Mouse (Mus musculus): ENCODE data around the gene Mvk. TPM values are rescaled to one million over a fixed set of nuclear protein-coding genes. Genes with fewer than 3 reads are reported as not detected.

Mvk gene
- polyA plus RNA-seq, 1 experiment, result 10.2 TPM

DNA sequence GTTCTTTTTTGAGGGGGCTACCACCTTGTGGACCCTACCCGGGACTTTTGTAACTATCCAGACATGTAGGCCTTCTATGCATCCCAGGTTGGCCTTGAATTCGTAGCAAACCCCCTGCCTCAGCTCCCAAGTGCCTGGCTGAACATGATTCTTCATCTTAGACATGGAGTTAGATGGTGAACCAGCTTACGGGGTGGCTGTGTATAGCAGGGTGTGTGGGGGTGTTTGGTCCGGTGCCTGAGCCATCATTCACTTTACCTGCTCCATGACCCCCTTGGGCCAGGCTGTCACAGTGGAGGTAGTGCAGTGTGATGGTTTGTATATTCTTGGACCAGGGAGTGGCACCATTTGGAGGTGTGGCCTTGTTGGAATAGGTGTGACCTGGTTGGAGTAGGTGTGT is 23.9 kb downstream of the Mvk start:
- Histone ChIP-seq H3K4me1 (ENCODE audit: control insufficient read depth, insufficient read depth, low read length) (peaks cover 13% of the 10 kb centered on the region), H3K36me3 (ENCODE audit: control insufficient read depth, insufficient read depth, low read length) (no peaks in the 10 kb centered on the region)
- TF ChIP-seq POLR2A (IDR thresholded peaks at IDR 0.05; ENCODE audit: control insufficient read depth, low read depth, low read length) (no peak), CTCF (IDR thresholded peaks at IDR 0.05; ENCODE audit: control insufficient read depth, insufficient read depth, insufficient replicate concordance, low read depth, low read length) (no peak)

DNA sequence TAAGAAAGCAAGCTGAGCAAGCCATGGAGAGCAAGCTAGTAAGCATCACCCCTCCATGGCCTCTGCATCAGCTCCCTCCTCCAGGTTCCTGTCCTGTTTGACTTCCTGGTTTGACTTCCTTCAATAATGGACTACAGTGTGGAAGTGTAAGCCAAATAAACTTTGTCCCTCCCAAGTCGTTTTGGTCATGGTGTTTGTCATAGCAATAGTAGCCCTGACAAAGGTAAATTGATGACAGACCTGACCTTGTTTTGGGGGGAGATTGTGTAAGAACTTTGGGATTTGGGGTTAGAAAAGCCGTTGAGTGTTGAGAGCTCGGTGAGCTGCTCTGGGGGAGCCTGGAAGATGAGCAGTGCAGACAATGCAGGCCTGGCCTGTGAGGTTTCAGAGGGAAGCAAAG is 26.3 kb downstream of the Mvk start:
- Histone ChIP-seq H3K36me3 (ENCODE audit: control insufficient read depth, insufficient read depth, low read length) (no peaks in the 10 kb centered on the region), H3K4me3 (ENCODE audit: control insufficient read depth, low read depth, low read length) (no peak overlapping the region), H3K4me1 (ENCODE audit: control insufficient read depth, insufficient read depth, low read length) (peaks cover 19% of the 10 kb centered on the region), H3K27ac (ENCODE audit: control insufficient read depth, insufficient read depth, low read depth, low read length) (no peak overlapping the region), H3K27me3 (ENCODE audit: control insufficient read depth, insufficient read depth, low read length) (no peaks in the 10 kb centered on the region)
- TF ChIP-seq CTCF (IDR thresholded peaks at IDR 0.05; ENCODE audit: control insufficient read depth, insufficient read depth, insufficient replicate concordance, low read depth, low read length), result no peak
- TF ChIP-seq POLR2A (IDR thresholded peaks at IDR 0.05; ENCODE audit: control insufficient read depth, low read depth, low read length), result no peak

More for the DNA sequence above, 23.9 kb downstream of the Mvk start:
- Histone ChIP-seq H3K27ac (ENCODE audit: control insufficient read depth, insufficient read depth, low read depth, low read length) (no peak overlapping the region), H3K4me3 (ENCODE audit: control insufficient read depth, low read depth, low read length) (no peak overlapping the region), H3K27me3 (ENCODE audit: control insufficient read depth, insufficient read depth, low read length) (no peaks in the 10 kb centered on the region)

GRCm38 (mm10) chr5:114474741-114475491 is 30.8 kb downstream of the Mvk start:
- Histone ChIP-seq H3K4me1 (ENCODE audit: control insufficient read depth, insufficient read depth, low read length) (peaks cover 5% of the 10 kb centered on the region), H3K36me3 (ENCODE audit: control insufficient read depth, insufficient read depth, low read length) (no peaks in the 10 kb centered on the region), H3K27me3 (ENCODE audit: control insufficient read depth, insufficient read depth, low read length) (no peaks in the 10 kb centered on the region), H3K4me3 (ENCODE audit: control insufficient read depth, low read depth, low read length) (peak overlapping the region; percentile 48; the same call in 1 of the 2 replicates), H3K27ac (ENCODE audit: control insufficient read depth, insufficient read depth, low read depth, low read length) (no peak overlapping the region)
- TF ChIP-seq POLR2A (IDR thresholded peaks at IDR 0.05; ENCODE audit: control insufficient read depth, low read depth, low read length) (no peak), CTCF (IDR thresholded peaks at IDR 0.05; ENCODE audit: control insufficient read depth, insufficient read depth, insufficient replicate concordance, low read depth, low read length) (no peak)

DNA sequence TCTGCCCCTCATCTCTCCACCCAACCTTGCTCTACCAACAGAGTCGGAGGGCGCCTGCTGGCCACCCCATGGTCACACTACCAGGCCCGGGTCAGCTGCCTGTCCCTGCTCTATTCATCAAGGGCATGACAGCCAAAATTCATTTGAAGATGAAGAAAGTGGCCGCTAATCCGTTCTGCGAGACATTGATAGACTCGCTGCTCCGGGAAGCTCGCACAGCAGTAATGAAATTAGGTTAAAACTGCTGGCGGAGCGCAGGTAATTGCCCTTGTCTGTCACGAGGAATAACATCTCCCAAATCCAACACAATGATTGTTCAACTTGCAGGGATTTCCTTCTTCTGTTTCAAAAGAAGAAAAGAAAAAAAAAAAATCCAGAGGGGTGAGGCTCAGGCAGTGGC is 34.2 kb downstream of the Mvk start:
- TF ChIP-seq POLR2A (IDR thresholded peaks at IDR 0.05; ENCODE audit: control insufficient read depth, low read depth, low read length) (no peak), CTCF (IDR thresholded peaks at IDR 0.05; ENCODE audit: control insufficient read depth, insufficient read depth, insufficient replicate concordance, low read depth, low read length) (no peak)
- no peak overlapping the region for H3K4me3 ChIP-seq (ENCODE audit: control insufficient read depth, low read depth, low read length)
- H3K36me3 ChIP-seq (ENCODE audit: control insufficient read depth, insufficient read depth, low read length), result no peaks in the 10 kb centered on the region
- no peak overlapping the region for H3K27ac ChIP-seq (ENCODE audit: control insufficient read depth, insufficient read depth, low read depth, low read length)
- H3K27me3 ChIP-seq (ENCODE audit: control insufficient read depth, insufficient read depth, low read length), result no peaks in the 10 kb centered on the region
- H3K4me1 ChIP-seq (ENCODE audit: control insufficient read depth, insufficient read depth, low read length), result peaks cover 5% of the 10 kb centered on the region

- no peak overlapping the region for H3K27ac ChIP-seq (ENCODE audit: control insufficient read depth, insufficient read depth, low read depth, low read length)
- no peaks in the 10 kb centered on the region for H3K36me3 ChIP-seq (ENCODE audit: control insufficient read depth, insufficient read depth, low read length)
- TF ChIP-seq POLR2A (IDR thresholded peaks at IDR 0.05; ENCODE audit: control insufficient read depth, low read depth, low read length), result no peak
- TF ChIP-seq CTCF (IDR thresholded peaks at IDR 0.05; ENCODE audit: control insufficient read depth, insufficient read depth, insufficient replicate concordance, low read depth, low read length), result no peak
- no peak overlapping the region for H3K4me3 ChIP-seq (ENCODE audit: control insufficient read depth, low read depth, low read length)
- H3K4me1 ChIP-seq (ENCODE audit: control insufficient read depth, insufficient read depth, low read length), result peaks cover 6% of the 10 kb centered on the region
- no peaks in the 10 kb centered on the region for H3K27me3 ChIP-seq (ENCODE audit: control insufficient read depth, insufficient read depth, low read length)
Observed at GRCm38 (mm10) chr5:114482587-114483011, 38.5 kb downstream of the Mvk start.

GRCm38 (mm10) chr5:114485685-114486084 is 41.6 kb downstream of the Mvk start:
- peak; percentile 48; the same call in 1 of the 2 replicates for TF ChIP-seq POLR2A (IDR thresholded peaks at IDR 0.05; ENCODE audit: control insufficient read depth, low read depth, low read length)
- no peak for TF ChIP-seq CTCF (IDR thresholded peaks at IDR 0.05; ENCODE audit: control insufficient read depth, insufficient read depth, insufficient replicate concordance, low read depth, low read length)
- no peaks in the 10 kb centered on the region for H3K36me3 ChIP-seq (ENCODE audit: control insufficient read depth, insufficient read depth, low read length)
- H3K4me1 ChIP-seq (ENCODE audit: control insufficient read depth, insufficient read depth, low read length), result peaks cover 9% of the 10 kb centered on the region
- H3K27ac ChIP-seq (ENCODE audit: control insufficient read depth, insufficient read depth, low read depth, low read length), result peak overlapping the region; percentile 7
- H3K27me3 ChIP-seq (ENCODE audit: control insufficient read depth, insufficient read depth, low read length), result no peaks in the 10 kb centered on the region
- H3K4me3 ChIP-seq (ENCODE audit: control insufficient read depth, low read depth, low read length), result peak overlapping the region; percentile 89

- peaks cover 10% of the 10 kb centered on the region for H3K4me1 ChIP-seq (ENCODE audit: control insufficient read depth, insufficient read depth, low read length)
- H3K36me3 ChIP-seq (ENCODE audit: control insufficient read depth, insufficient read depth, low read length), result no peaks in the 10 kb centered on the region
- H3K27ac ChIP-seq (ENCODE audit: control insufficient read depth, insufficient read depth, low read depth, low read length), result no peak overlapping the region
- TF ChIP-seq CTCF (IDR thresholded peaks at IDR 0.05; ENCODE audit: control insufficient read depth, insufficient read depth, insufficient replicate concordance, low read depth, low read length) (no peak), POLR2A (IDR thresholded peaks at IDR 0.05; ENCODE audit: control insufficient read depth, low read depth, low read length) (no peak)
- H3K4me3 ChIP-seq (ENCODE audit: control insufficient read depth, low read depth, low read length), result no peak overlapping the region
- H3K27me3 ChIP-seq (ENCODE audit: control insufficient read depth, insufficient read depth, low read length), result no peaks in the 10 kb centered on the region
Observed at GRCm38 (mm10) chr5:114489570-114489969, 45.5 kb downstream of the Mvk start.
